Mouse (Mus musculus): ENCODE measurements around the gene Alox5. TPM values are rescaled to one million over a fixed set of nuclear protein-coding genes. Genes with fewer than 3 reads are reported as not detected.

Alox5 gene
- polyA plus RNA-seq, 1 experiment from 2014 or later: 0.94 TPM

GRCm38 (mm10) chr6:116422991-116423390 lies 38.0 kb downstream of the Alox5 start:
- H3K9ac ChIP-seq (ENCODE audit: low read depth, low read length): no peak overlapping the region
- ATAC-seq: no peak
- 94% methylated on average over 7 of the region's 7 CpGs for WGBS
- no peak overlapping the region for H3K27ac ChIP-seq (ENCODE audit: low read depth, low read length)
- no peaks in the 10 kb centered on the region for H3K36me3 ChIP-seq (ENCODE audit: control insufficient read depth, insufficient read depth, low read length)
- no peaks in the 10 kb centered on the region for H3K27me3 ChIP-seq (replicated peaks; ENCODE audit: control insufficient read depth, insufficient read depth, low read length)
- no peaks in the 10 kb centered on the region for H3K9me3 ChIP-seq (ENCODE audit: control insufficient read depth, low read length)
- H3K4me2 ChIP-seq (ENCODE audit: low read length): no peak overlapping the region
- H3K4me1 ChIP-seq (ENCODE audit: control insufficient read depth, insufficient read depth, low read depth, low read length): no peaks in the 10 kb centered on the region
- no peak overlapping the region for H3K4me3 ChIP-seq (ENCODE audit: low read length)

DNA sequence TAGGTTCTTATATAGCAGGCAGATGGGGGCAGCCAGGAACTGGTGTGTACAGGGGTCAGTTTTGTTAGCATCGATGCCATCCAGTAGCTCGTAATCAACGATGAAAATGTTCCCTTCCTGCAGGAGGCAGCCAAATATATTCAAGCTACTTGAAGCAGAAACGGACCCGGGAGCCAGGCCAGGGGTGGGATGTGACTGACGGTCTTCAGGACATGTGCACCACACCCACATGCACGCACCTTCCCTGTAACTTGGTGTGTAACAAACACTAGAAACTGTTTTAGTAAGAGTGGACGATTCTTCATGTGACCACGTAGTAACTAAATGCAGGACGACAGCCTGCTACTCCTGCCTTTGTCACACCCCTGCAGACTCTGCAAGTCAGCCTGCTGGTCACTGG lies 40.7 kb downstream of the Alox5 start:
- Histone ChIP-seq H3K36me3 (ENCODE audit: control insufficient read depth, insufficient read depth, low read length) (no peaks in the 10 kb centered on the region), H3K4me1 (ENCODE audit: control insufficient read depth, insufficient read depth, low read depth, low read length) (no peaks in the 10 kb centered on the region), H3K27ac (ENCODE audit: low read depth, low read length) (no peak overlapping the region), H3K9ac (ENCODE audit: low read depth, low read length) (no peak overlapping the region), H3K27me3 (replicated peaks; ENCODE audit: control insufficient read depth, insufficient read depth, low read length) (no peaks in the 10 kb centered on the region), H3K4me2 (ENCODE audit: low read length) (no peak overlapping the region), H3K9me3 (ENCODE audit: control insufficient read depth, low read length) (no peaks in the 10 kb centered on the region), H3K4me3 (ENCODE audit: low read length) (no peak overlapping the region)
- WGBS: 74% methylated on average over 10 of the region's 10 CpGs
- ATAC-seq: no peak

DNA sequence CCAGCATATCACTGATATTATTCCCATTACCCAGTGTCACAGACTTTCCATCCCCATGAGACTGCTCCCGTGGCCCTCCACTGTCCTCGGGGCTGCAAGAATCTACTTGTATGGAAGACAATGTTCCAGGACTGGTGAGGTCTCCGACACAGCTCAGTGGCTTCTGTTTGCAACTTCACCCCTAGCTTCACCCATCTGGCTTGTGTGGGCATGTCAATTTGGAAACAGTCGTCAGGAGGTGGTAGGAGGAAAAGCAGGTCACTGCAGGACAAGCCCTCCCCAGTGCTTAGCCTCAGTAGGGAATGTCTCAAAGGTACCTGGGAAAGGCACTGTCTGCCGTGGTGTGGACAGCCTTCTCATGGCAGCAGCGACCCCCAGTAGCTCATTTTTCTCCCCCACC lies 41.3 kb downstream of the Alox5 start:
- H3K36me3 ChIP-seq (ENCODE audit: control insufficient read depth, insufficient read depth, low read length): no peaks in the 10 kb centered on the region
- 68% methylated on average over 6 of the region's 6 CpGs for whole genome bisulfite sequencing
- no peak overlapping the region for H3K4me3 ChIP-seq (ENCODE audit: low read length)
- no peaks in the 10 kb centered on the region for H3K27me3 ChIP-seq (replicated peaks; ENCODE audit: control insufficient read depth, insufficient read depth, low read length)
- no peak overlapping the region for H3K9ac ChIP-seq (ENCODE audit: low read depth, low read length)
- H3K4me2 ChIP-seq (ENCODE audit: low read length): no peak overlapping the region
- no peaks in the 10 kb centered on the region for H3K4me1 ChIP-seq (ENCODE audit: control insufficient read depth, insufficient read depth, low read depth, low read length)
- no peak for ATAC-seq
- H3K9me3 ChIP-seq (ENCODE audit: control insufficient read depth, low read length): no peaks in the 10 kb centered on the region
- no peak overlapping the region for H3K27ac ChIP-seq (ENCODE audit: low read depth, low read length)

DNA sequence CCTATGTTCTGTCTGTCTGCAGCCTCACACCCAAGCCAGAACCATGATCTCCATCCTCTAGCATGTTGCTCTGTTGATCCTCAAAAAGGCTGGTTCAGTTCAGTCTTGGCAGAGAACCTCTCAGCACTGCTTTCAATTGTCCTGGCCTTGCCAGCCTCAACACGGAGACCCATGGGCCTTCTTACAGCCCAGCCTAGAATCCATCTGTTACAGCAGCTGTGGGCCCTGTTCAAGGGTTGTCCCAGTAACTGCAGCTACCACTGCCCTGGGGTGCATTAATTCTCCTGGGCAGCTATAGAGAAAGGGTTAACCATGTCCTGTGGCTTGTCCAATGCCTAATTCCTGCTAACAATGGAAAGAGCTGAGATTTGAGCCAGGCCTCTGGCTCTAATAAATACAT lies 42.5 kb downstream of the Alox5 start:
- Histone ChIP-seq H3K27me3 (replicated peaks; ENCODE audit: control insufficient read depth, insufficient read depth, low read length) (no peaks in the 10 kb centered on the region), H3K4me3 (ENCODE audit: low read length) (no peak overlapping the region), H3K9me3 (ENCODE audit: control insufficient read depth, low read length) (no peaks in the 10 kb centered on the region), H3K9ac (ENCODE audit: low read depth, low read length) (no peak overlapping the region), H3K27ac (ENCODE audit: low read depth, low read length) (no peak overlapping the region), H3K36me3 (ENCODE audit: control insufficient read depth, insufficient read depth, low read length) (no peaks in the 10 kb centered on the region), H3K4me2 (ENCODE audit: low read length) (no peak overlapping the region), H3K4me1 (ENCODE audit: control insufficient read depth, insufficient read depth, low read depth, low read length) (no peaks in the 10 kb centered on the region)
- ATAC-seq: peak; percentile 37; the same call in 1 of the 2 replicates
- WGBS: 75% methylated on average over 1 of the region's 1 CpGs

DNA sequence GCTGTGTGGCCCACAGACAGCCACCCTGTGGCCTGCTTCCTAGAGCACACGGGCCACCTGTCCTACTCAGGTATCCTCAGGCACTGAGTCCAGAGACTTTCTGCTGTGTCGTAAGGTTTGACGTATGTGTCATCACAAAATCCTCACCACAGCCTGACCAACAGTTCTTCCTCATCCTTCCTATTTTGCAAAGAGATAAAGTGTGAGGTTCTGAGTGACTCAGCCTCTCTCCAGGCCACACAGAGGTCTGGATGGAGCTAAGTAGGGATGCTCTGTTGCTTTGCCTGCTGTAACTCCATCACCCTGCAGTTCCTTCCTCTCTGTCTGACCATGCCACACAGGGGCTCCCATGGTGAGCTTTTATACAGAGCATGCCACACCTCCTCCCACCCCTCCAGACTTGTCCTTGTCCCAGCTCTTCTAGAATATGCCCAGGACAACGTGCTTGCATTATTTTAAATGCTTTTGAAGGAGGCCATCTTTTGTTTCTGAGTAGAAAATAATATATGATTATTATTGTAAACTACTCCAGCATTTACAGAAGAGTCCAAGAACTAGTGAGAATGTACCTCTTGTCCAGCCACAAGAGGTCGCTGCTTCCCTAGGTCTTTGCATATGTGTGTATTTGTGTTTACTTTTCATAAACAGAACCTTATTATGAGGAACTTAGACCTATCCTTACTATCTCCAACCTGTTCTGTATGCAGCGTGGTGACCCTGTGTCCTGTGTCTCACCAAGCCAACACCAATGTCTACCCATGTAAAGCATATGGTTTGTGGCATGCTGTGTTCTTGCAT lies 43.3 kb downstream of the Alox5 start:
- Histone ChIP-seq H3K4me3 (ENCODE audit: low read length) (no peak overlapping the region), H3K4me1 (ENCODE audit: control insufficient read depth, insufficient read depth, low read depth, low read length) (no peaks in the 10 kb centered on the region), H3K9me3 (ENCODE audit: control insufficient read depth, low read length) (no peaks in the 10 kb centered on the region), H3K9ac (ENCODE audit: low read depth, low read length) (no peak overlapping the region), H3K27ac (ENCODE audit: low read depth, low read length) (no peak overlapping the region), H3K27me3 (replicated peaks; ENCODE audit: control insufficient read depth, insufficient read depth, low read length) (no peaks in the 10 kb centered on the region), H3K4me2 (ENCODE audit: low read length) (no peak overlapping the region), H3K36me3 (ENCODE audit: control insufficient read depth, insufficient read depth, low read length) (no peaks in the 10 kb centered on the region)
- 64% methylated on average over 6 of the region's 6 CpGs for WGBS
- ATAC-seq: no peak

DNA sequence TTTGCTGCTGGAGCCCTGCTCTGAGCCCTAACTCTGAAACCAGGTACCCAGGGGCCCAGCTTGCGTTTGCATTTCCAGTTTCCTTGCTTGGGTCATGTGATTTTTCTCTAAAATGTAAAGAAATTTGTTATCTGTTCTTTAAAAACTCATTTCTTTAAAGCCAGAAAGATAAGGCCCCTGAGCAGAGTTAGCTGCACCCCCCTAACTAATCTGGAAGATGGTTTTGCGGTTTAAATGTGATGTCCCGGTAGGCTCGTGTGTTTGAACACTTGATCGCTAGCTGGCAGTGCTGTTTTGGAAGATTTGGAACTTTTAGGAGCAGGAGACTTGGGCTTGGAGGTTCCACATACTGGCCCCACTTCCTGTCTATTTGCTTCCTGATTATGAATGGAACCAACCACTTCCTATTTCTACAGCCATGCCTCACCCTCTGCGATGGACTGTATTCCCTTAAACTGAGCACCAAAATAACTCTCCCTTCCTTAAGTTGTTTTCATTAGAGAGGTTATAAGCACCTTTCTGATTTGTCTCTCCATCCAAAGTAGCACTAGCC lies 44.9 kb downstream of the Alox5 start:
- H3K4me1 ChIP-seq (ENCODE audit: control insufficient read depth, insufficient read depth, low read depth, low read length): no peaks in the 10 kb centered on the region
- no peaks in the 10 kb centered on the region for H3K36me3 ChIP-seq (ENCODE audit: control insufficient read depth, insufficient read depth, low read length)
- no peak overlapping the region for H3K27ac ChIP-seq (ENCODE audit: low read depth, low read length)
- H3K9me3 ChIP-seq (ENCODE audit: control insufficient read depth, low read length): no peaks in the 10 kb centered on the region
- H3K4me3 ChIP-seq (ENCODE audit: low read length): no peak overlapping the region
- WGBS: 87% methylated on average over 6 of the region's 6 CpGs
- no peak overlapping the region for H3K4me2 ChIP-seq (ENCODE audit: low read length)
- H3K27me3 ChIP-seq (replicated peaks; ENCODE audit: control insufficient read depth, insufficient read depth, low read length): no peaks in the 10 kb centered on the region
- H3K9ac ChIP-seq (ENCODE audit: low read depth, low read length): no peak overlapping the region
- ATAC-seq: no peak

DNA sequence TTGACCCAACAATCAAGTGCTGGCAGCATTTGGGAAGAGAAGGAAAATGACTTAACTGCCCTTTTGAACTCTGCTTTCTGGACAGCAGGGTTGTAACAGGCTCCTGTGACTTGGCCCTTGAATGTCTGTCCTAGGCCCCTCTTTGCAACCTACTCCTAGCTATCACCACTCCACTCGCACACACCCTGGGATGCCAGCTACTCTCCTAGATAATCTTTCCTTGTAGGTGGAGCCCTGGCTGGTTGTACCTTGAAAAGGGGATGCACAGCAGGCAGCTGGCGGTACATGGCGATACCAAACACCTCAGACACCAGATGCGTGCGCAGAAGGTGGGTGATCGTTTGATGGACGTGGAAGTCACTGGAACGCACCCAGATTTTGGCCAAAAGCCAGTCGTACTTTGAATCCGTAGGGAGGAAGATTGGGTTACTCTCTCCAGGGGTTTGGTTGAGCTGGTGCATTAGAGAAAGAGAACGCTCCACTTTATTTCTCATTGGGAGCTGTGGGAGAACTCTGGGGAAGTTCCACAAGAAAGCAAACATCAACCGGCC lies 45.8 kb downstream of the Alox5 start:
- Histone ChIP-seq H3K4me3 (ENCODE audit: low read length) (no peak overlapping the region), H3K27me3 (replicated peaks; ENCODE audit: control insufficient read depth, insufficient read depth, low read length) (no peaks in the 10 kb centered on the region), H3K9me3 (ENCODE audit: control insufficient read depth, low read length) (no peaks in the 10 kb centered on the region), H3K4me1 (ENCODE audit: control insufficient read depth, insufficient read depth, low read depth, low read length) (no peaks in the 10 kb centered on the region), H3K4me2 (ENCODE audit: low read length) (no peak overlapping the region), H3K9ac (ENCODE audit: low read depth, low read length) (no peak overlapping the region), H3K36me3 (ENCODE audit: control insufficient read depth, insufficient read depth, low read length) (no peaks in the 10 kb centered on the region), H3K27ac (ENCODE audit: low read depth, low read length) (no peak overlapping the region)
- WGBS: 84% methylated on average over 12 of the region's 12 CpGs
- ATAC-seq: no peak

GRCm38 (mm10) chr6:116412546-116413325 lies 48.2 kb downstream of the Alox5 start:
- 96% methylated on average over 14 of the region's 14 CpGs for WGBS
- Histone ChIP-seq H3K4me2 (ENCODE audit: low read length) (no peak overlapping the region), H3K9ac (ENCODE audit: low read depth, low read length) (no peak overlapping the region), H3K27ac (ENCODE audit: low read depth, low read length) (no peak overlapping the region), H3K36me3 (ENCODE audit: control insufficient read depth, insufficient read depth, low read length) (no peaks in the 10 kb centered on the region), H3K4me3 (ENCODE audit: low read length) (no peak overlapping the region), H3K27me3 (replicated peaks; ENCODE audit: control insufficient read depth, insufficient read depth, low read length) (no peaks in the 10 kb centered on the region), H3K4me1 (ENCODE audit: control insufficient read depth, insufficient read depth, low read depth, low read length) (no peaks in the 10 kb centered on the region), H3K9me3 (ENCODE audit: control insufficient read depth, low read length) (no peaks in the 10 kb centered on the region)
- no peak for ATAC-seq

GRCm38 (mm10) chr6:116411716-116412115 lies 49.3 kb downstream of the Alox5 start:
- no peak overlapping the region for H3K27ac ChIP-seq (ENCODE audit: low read depth, low read length)
- H3K9me3 ChIP-seq (ENCODE audit: control insufficient read depth, low read length): no peaks in the 10 kb centered on the region
- no peak overlapping the region for H3K4me3 ChIP-seq (ENCODE audit: low read length)
- no peaks in the 10 kb centered on the region for H3K27me3 ChIP-seq (replicated peaks; ENCODE audit: control insufficient read depth, insufficient read depth, low read length)
- 82% methylated on average over 3 of the region's 3 CpGs for WGBS
- no peaks in the 10 kb centered on the region for H3K4me1 ChIP-seq (ENCODE audit: control insufficient read depth, insufficient read depth, low read depth, low read length)
- ATAC-seq: no peak
- no peaks in the 10 kb centered on the region for H3K36me3 ChIP-seq (ENCODE audit: control insufficient read depth, insufficient read depth, low read length)
- no peak overlapping the region for H3K4me2 ChIP-seq (ENCODE audit: low read length)
- no peak overlapping the region for H3K9ac ChIP-seq (ENCODE audit: low read depth, low read length)

Data from hindbrain, embryonic 16.5 days (tissue).